Mouse (Mus musculus) spleen, adult 12 weeks (tissue): ENCODE results near the gene Gm6356.
"Not testable (repeated sequence)": the region's sequence is repeated elsewhere in the genome, so short reads cannot be mapped to it uniquely, and the experiment has no call there.

Experiments
- DNase-seq: peaks from one replicate; pipeline ENCODE4 v3.0.0; 2022; ENCODE audit warnings: low spot score

Gene Gm6356

GRCm38 (mm10) chr14:6973718-6974117 is at the start of gene Gm6356:
TSS of gene Gm6356 (minus strand) at chr14:6973818.
- not testable (repeated sequence) for DNase-seq
